Mouse (Mus musculus) stomach, postnatal 0 days (tissue): ENCODE results near the gene Trim31.

ENCODE experiments used
- CTCF ChIP-seq: IDR thresholded peaks from 2 replicates; pipeline ENCODE4 v1.5.1; 2016; ENCODE audit warnings: antibody characterized with exemption, low read depth, mild to moderate bottlenecking, moderate library complexity
- EP300 ChIP-seq: optimal IDR thresholded peaks from 2 replicates; pipeline ENCODE3; 2016; ENCODE audit warnings: antibody characterized with exemption

DNA sequence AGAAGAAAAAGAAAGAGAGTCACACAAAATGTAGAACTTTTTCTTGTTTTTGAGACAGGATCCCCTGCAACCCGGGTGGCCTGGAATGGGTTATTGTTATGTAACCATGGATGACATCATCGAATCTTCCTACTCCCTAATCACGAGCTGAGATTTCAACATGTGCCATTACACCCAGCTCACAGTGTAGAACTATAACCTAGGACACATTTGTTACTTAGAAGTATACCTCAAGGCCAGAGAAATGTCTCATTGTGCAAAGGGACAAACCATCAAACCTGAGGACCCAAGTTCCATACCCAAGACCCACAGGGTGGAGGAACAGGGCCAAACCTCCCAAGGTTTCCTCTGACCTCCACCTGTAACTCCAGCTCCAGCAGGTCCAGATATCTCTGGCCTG lies 5.7 kb downstream of the Trim31 start:
- TF ChIP-seq CTCF (no peak), EP300 (no peak)
